In the genomic region with DNA sequence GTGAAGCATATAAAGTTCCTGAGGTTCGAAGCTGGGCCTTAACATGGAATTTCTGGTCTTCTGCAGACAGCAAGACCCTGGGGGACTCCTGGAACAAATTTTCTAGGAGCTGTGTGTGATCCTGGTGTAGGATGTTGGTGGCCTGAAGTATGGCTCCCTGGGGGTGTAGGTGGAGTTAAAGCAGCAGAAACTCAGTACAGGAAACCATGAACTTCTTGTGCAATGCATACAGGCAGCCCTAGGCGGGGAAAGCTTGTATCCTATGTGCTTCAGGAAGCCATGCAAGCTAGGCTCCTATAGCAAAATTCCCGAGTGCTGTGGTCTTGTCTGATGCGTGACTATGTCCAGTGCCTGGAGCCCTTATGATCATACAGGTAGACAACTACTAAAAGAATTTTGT, we compare ENCODE assay signal across 14 mouse cellular contexts.
"Had no signal": no experiment of that assay in that cellular context is flagged by ENCODE, and none has a peak within 500 bp of the region (broad histone marks: within the 10 kb centered on the region; RNA-seq: fewer than 3 reads in every experiment).

No protein-coding gene starts in this region.

- ATAC-seq: liver, postnatal 0 days; midbrain, embryonic 13.5 days; midbrain, embryonic 16.5 days had no signal

- DNase-seq: liver, postnatal 0 days; lung, adult 2 months; lung, postnatal 14 days; lung, postnatal 36 days; retina, postnatal 1 day; right cerebral cortex, adult 18-20 months; right cerebral cortex, postnatal 25 days; right cerebral cortex, postnatal 4 days; spleen, adult 18-20 months; thymus, adult 18-20 months; thymus, postnatal 14 days; thymus, postnatal 36 days had no signal
